Mouse (Mus musculus): Measurements from ENCODE around the gene Zcchc24. TPM values are rescaled to one million over a fixed set of nuclear protein-coding genes. Genes with fewer than 3 reads are reported as not detected.
A peak's percentile ranks its signal among the peaks of the same experiment; 100 is the strongest.

The Zcchc24 gene
- polyA plus RNA-seq, 1 experiment, result 86.2 TPM

DNA sequence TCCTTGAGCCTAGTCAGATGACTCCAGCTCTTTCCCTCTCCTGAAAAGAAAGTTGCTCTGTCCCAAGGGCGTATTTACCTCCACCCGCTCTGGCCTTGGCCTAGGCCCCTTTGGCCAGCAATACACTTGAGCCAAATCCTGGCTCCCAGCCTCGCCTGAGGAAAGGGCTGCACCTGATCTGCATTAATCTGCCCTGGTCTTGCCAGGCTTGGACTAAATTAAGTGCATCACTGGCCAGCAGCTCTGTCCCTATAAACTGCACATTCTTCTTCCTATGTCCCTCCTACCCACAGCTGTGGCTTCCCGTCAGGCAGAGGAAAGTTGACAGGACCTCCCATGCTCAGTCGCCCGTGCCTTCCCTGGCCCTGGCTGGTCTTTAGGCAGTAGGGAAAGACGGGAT is 37.0 kb upstream of the Zcchc24 start:
- no peak overlapping the region for H3ac ChIP-seq (ENCODE audit: control insufficient read depth, insufficient read length)
- H3K36me3 ChIP-seq (ENCODE audit: control insufficient read depth, insufficient read depth), result no peaks in the 10 kb centered on the region
- no peaks in the 10 kb centered on the region for H3K27me3 ChIP-seq (ENCODE audit: control insufficient read depth, insufficient read depth, insufficient read length)
- H3K4me2 ChIP-seq (ENCODE audit: low read depth), result no peak overlapping the region
- no peak overlapping the region for H3K4me3 ChIP-seq
- H3K79me2 ChIP-seq (ENCODE audit: control insufficient read depth, insufficient read depth), result no peaks in the 10 kb centered on the region
- TF ChIP-seq MYOD1 (IDR thresholded peaks at IDR 0.05; ENCODE audit: control insufficient read depth in 1 of 3, insufficient read length in 2 of 3, low read depth in 2 of 3) (peak in 2 of 3 experiments; percentile 83 to 91), MYOG (IDR thresholded peaks at IDR 0.05; ENCODE audit: control insufficient read depth in 1 of 3, insufficient read depth in 1 of 3, insufficient read length in 2 of 3, low read depth in 2 of 3) (peak in 1 of 3 experiments; percentile 27), SRF (IDR thresholded peaks at IDR 0.05; ENCODE audit: control insufficient read depth, insufficient read length, low read depth) (no peak)

DNA sequence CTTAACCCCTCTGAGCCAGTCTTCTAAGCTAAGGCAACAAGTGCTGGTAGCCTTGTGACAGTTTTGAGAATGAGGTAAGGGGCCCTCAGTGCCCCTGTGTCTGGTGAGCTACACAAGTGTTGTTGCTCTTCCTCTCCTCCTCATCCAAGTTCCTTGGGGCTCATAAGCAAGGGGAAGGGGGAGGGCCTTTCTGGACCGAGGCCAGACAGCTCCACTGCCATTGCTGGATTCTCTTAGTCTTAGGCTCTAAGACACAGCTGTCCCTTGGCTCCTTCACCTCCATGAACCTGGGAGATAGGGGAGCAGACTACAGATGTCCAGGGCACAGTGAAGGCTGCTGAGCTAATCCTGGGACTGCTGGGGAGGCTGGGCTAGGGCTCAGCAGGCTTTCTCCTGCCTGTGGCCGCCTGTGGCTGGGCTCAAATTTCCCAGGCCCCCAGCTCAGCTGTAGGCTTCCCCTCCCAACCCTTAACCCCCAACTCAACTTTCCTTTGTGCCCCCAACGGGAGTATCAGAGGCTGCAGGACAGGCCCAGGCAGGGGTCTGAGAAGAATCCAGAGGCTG is 34.5 kb upstream of the Zcchc24 start:
- H3K79me2 ChIP-seq (ENCODE audit: control insufficient read depth, insufficient read depth), result no peaks in the 10 kb centered on the region
- no peaks in the 10 kb centered on the region for H3K27me3 ChIP-seq (ENCODE audit: control insufficient read depth, insufficient read depth, insufficient read length)
- no peak overlapping the region for H3ac ChIP-seq (ENCODE audit: control insufficient read depth, insufficient read length)
- no peak overlapping the region for H3K4me2 ChIP-seq (ENCODE audit: low read depth)
- no peaks in the 10 kb centered on the region for H3K36me3 ChIP-seq (ENCODE audit: control insufficient read depth, insufficient read depth)
- no peak overlapping the region for H3K4me3 ChIP-seq
- TF ChIP-seq SRF (IDR thresholded peaks at IDR 0.05; ENCODE audit: control insufficient read depth, insufficient read length, low read depth) (no peak), MYOG (IDR thresholded peaks at IDR 0.05; ENCODE audit: control insufficient read depth in 1 of 3, insufficient read depth in 1 of 3, insufficient read length in 2 of 3, low read depth in 2 of 3) (peak in 1 of 3 experiments; percentile 26)

DNA sequence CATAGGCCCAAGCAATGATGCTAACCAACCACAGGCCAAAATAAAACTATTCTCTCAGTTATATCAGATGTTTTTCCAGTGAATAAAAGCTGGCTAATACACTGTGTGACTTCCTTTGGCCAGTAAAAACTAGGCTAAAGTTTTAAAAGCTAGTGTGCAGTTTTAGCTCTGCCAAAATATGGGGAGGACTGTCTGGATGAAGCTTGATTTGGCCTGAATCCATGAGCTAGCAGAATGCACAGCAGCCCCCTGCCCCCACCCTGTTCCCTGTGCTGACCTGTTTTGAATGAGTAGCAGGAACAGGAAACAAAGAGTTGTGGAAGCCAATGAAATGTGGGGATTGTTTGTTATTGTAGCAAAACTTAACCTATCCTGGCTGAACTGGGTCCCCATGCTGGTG is 33.7 kb upstream of the Zcchc24 start:
- H3K79me2 ChIP-seq (ENCODE audit: control insufficient read depth, insufficient read depth), result no peaks in the 10 kb centered on the region
- no peaks in the 10 kb centered on the region for H3K36me3 ChIP-seq (ENCODE audit: control insufficient read depth, insufficient read depth)
- H3K27me3 ChIP-seq (ENCODE audit: control insufficient read depth, insufficient read depth, insufficient read length), result no peaks in the 10 kb centered on the region
- H3K4me3 ChIP-seq, result no peak overlapping the region
- no peak overlapping the region for H3K4me2 ChIP-seq (ENCODE audit: low read depth)
- TF ChIP-seq TCF12 (IDR thresholded peaks at IDR 0.05; ENCODE audit: insufficient read depth, poor library complexity, severe bottlenecking) (no peak), MYOG (IDR thresholded peaks at IDR 0.05; ENCODE audit: control insufficient read depth in 1 of 3, insufficient read depth in 1 of 3, insufficient read length in 2 of 3, low read depth in 2 of 3) (no peak), POLR2A (IDR thresholded peaks at IDR 0.05; ENCODE audit: insufficient read length, low read depth) (no peak), REST (IDR thresholded peaks at IDR 0.05; ENCODE audit: insufficient read depth, insufficient read length) (no peak), SRF (IDR thresholded peaks at IDR 0.05; ENCODE audit: control insufficient read depth, insufficient read length, low read depth) (no peak), USF1 (IDR thresholded peaks at IDR 0.05; ENCODE audit: low read depth) (no peak), MYOD1 (IDR thresholded peaks at IDR 0.05; ENCODE audit: control insufficient read depth in 1 of 3, insufficient read length in 2 of 3, low read depth in 2 of 3) (no peak), E2F4 (IDR thresholded peaks at IDR 0.05; ENCODE audit: insufficient read depth) (no peak), MAX (IDR thresholded peaks at IDR 0.05; ENCODE audit: low read depth) (no peak), POLR2AphosphoS2 (IDR thresholded peaks at IDR 0.05; ENCODE audit: insufficient read length, low read depth) (no peak), TCF3 (IDR thresholded peaks at IDR 0.05; ENCODE audit: insufficient read length, low read depth) (no peak), CEBPB (IDR thresholded peaks at IDR 0.05; ENCODE audit: insufficient read depth, poor library complexity, severe bottlenecking) (no peak)
- H3ac ChIP-seq (ENCODE audit: control insufficient read depth, insufficient read length), result no peak overlapping the region

DNA sequence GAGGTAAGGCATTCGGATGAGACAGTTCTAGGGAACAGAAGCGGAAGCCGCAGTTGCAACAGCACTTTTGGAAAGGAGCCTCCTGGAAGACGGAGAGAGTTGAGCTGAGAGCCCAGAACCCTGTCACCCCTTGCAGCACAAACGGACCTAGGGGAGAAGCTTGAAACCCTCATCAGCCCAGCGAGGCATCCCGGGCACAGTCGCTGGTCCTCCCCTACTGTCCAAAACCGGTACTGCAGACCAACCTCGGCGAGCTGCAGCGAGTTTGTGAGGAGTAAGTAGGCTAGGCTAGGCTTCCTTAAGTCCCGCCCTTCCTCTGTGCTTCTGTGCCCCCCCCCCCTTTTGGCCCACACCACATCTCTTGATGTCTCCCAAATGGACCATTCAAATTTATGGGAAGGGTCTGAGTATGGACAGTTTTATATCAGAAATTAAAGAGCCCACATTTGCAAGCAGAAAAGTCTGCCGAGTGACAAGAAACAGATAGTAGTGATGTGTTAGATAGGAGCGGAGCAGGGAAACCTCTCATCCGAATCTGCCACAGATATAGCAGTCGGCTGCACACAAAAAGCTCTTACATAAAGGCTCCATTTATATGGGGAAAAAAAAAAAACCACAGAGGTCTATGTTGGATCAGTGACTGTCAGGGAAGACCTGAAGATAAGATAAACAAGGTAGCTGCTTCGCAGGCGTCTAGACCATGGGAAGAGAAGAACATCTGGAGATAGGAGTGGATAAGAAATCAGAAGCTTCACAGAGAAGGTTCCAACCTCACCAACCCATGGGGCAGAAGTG is 31.5 kb upstream of the Zcchc24 start:
- Histone ChIP-seq H3K79me2 (ENCODE audit: control insufficient read depth, insufficient read depth) (no peaks in the 10 kb centered on the region), H3K27me3 (ENCODE audit: control insufficient read depth, insufficient read depth, insufficient read length) (no peaks in the 10 kb centered on the region), H3K36me3 (ENCODE audit: control insufficient read depth, insufficient read depth) (no peaks in the 10 kb centered on the region), H3K4me3 (no peak overlapping the region), H3ac (ENCODE audit: control insufficient read depth, insufficient read length) (no peak overlapping the region), H3K4me2 (ENCODE audit: low read depth) (no peak overlapping the region)
- TF ChIP-seq TCF3 (IDR thresholded peaks at IDR 0.05; ENCODE audit: insufficient read length, low read depth) (no peak), MYOD1 (IDR thresholded peaks at IDR 0.05; ENCODE audit: control insufficient read depth in 1 of 3, insufficient read length in 2 of 3, low read depth in 2 of 3) (no peak), SRF (IDR thresholded peaks at IDR 0.05; ENCODE audit: control insufficient read depth, insufficient read length, low read depth) (peak; percentile 19), POLR2A (IDR thresholded peaks at IDR 0.05; ENCODE audit: insufficient read length, low read depth) (no peak), MYOG (IDR thresholded peaks at IDR 0.05; ENCODE audit: control insufficient read depth in 1 of 3, insufficient read depth in 1 of 3, insufficient read length in 2 of 3, low read depth in 2 of 3) (no peak)

DNA sequence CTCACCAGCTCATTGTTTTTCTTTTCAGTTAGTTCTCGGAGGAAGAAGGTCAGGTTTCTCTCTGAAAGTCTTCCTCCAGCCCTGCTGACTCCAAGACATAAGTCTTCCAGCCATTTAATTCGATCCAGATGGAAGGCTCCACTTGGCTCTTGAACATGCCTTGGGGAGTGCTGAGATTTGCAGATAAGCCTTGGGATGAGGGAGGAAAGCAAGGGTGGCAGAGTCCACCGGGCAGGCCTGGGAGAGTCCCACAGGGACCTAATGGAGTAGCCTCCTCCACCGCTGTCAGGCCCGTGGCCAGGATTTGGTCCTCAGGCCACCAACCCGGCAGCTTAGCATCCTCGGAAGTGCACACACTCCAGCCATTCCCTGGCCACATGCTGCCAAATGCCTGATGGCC is 27.8 kb upstream of the Zcchc24 start:
- no peaks in the 10 kb centered on the region for H3K79me2 ChIP-seq (ENCODE audit: control insufficient read depth, insufficient read depth)
- TF ChIP-seq MYOG (IDR thresholded peaks at IDR 0.05; ENCODE audit: control insufficient read depth in 1 of 3, insufficient read depth in 1 of 3, insufficient read length in 2 of 3, low read depth in 2 of 3), result no peak
- TF ChIP-seq POLR2AphosphoS2 (IDR thresholded peaks at IDR 0.05; ENCODE audit: insufficient read length, low read depth), result no peak
- no peak for TF ChIP-seq TCF12 (IDR thresholded peaks at IDR 0.05; ENCODE audit: insufficient read depth, poor library complexity, severe bottlenecking)
- no peak for TF ChIP-seq USF1 (IDR thresholded peaks at IDR 0.05; ENCODE audit: low read depth)
- no peak for TF ChIP-seq CEBPB (IDR thresholded peaks at IDR 0.05; ENCODE audit: insufficient read depth, poor library complexity, severe bottlenecking)
- TF ChIP-seq MAX (IDR thresholded peaks at IDR 0.05; ENCODE audit: low read depth), result no peak
- no peak for TF ChIP-seq E2F4 (IDR thresholded peaks at IDR 0.05; ENCODE audit: insufficient read depth)
- no peak for TF ChIP-seq SRF (IDR thresholded peaks at IDR 0.05; ENCODE audit: control insufficient read depth, insufficient read length, low read depth)
- TF ChIP-seq POLR2A (IDR thresholded peaks at IDR 0.05; ENCODE audit: insufficient read length, low read depth), result no peak
- no peak for TF ChIP-seq TCF3 (IDR thresholded peaks at IDR 0.05; ENCODE audit: insufficient read length, low read depth)
- no peak for TF ChIP-seq MYOD1 (IDR thresholded peaks at IDR 0.05; ENCODE audit: control insufficient read depth in 1 of 3, insufficient read length in 2 of 3, low read depth in 2 of 3)
- no peak overlapping the region for H3ac ChIP-seq (ENCODE audit: control insufficient read depth, insufficient read length)
- no peak overlapping the region for H3K4me2 ChIP-seq (ENCODE audit: low read depth)
- H3K27me3 ChIP-seq (ENCODE audit: control insufficient read depth, insufficient read depth, insufficient read length), result no peaks in the 10 kb centered on the region
- H3K4me3 ChIP-seq, result no peak overlapping the region
- H3K36me3 ChIP-seq (ENCODE audit: control insufficient read depth, insufficient read depth), result no peaks in the 10 kb centered on the region
